Mouse (Mus musculus): ENCODE results near the gene Spint2.

The Spint2 gene

DNA sequence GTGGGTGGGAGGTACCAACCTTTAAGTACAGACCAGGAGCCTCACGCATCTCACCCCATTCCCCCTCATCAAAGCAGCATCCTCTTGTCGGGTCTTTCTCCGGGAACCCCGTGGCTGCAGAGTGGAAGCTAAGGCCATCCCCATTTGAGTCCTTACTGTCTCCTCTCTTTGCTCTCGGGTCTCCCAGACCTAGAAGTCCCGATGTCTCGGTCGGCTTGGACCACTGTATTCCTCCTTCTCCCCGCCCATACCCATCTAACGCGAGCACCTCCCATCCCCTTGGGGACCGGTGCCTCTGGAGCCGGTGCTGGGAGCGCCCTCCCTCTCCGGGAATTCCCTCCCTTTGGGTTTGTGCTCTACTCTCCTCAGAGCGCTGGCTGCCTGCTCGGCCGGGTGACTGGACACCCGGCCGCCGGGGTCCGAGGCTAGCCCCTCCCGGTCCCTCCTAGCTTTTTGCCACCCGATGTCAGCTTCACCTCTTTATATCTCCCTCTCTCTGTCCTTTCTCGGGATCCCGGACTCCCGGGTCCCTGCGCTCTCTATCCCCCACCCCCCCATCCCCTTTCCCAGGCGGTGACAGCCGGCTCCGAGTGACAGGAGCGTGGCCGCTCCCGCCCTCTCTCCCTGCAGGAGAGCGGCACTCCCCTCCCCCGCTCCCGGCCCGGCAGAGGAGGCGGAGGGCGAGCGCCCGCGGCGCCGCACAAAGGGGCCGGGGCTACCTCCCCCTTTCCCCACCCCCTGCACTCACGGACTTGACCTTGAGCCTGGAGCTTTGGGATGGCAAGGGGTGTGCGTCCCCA lies 23.0 kb upstream of the Spint2 start:
- in situ Hi-C loops (cut with MboI, MseI): no loop called here

DNA sequence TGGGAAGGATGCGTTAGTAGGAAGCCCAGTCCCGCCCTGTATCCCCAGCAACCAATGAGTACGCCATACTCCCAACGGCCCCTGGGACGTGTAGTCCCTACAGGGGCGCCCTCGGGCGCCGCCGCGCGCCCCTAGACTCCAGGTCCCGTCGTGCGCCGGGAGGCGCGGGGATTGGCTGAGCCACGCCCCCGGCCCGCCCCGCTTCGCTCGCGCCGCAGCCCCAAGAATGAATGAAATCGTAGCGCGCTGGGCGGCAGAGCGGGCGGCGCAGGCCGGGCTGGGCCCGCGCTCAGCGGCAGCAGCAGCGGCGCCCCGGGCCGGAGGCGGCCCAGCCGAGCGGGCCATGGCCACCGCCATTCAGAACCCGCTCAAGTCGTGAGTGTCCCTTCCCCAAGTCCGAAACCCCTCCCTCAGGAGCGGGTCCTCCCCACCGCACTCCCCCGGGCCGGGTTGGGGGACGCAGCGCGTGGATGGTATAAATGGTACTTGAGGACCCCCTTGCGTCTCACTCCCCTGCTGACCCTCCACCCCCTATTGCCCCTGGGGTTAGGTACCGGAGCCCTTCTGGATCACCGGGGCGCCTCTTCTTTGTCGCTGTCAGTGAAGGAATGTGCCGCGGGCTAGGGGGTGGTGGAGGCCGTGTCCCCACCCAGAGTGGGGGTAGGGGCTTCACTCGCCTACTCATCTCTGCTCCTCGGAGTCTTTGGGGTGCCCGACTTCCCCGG lies 22.2 kb upstream of the Spint2 start, which contains the start of gene Dpf1:
Gene Dpf1 (plus strand): TSS at position 214 of the 725 bp plus-strand sequence.
- in situ Hi-C loops (cut with MboI, MseI): no loop called here

DNA sequence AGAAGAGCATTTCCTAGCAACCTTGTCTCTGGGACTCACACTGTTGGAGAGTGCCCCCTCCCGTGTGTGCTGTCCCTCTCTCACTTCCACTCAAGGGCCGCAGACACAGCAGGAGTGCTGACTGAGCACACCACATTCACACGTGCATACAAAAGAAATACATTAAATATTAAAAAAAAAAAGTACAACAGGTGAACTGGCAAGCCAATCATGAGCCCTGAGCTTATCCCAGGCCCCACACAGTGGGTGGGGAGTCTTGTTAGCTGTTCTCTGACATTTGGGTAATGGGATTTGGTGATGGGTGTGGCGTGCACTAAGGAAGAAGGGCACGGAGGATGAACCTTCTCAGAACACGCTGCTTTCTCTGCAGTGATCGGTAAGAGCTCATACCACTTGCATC lies 20.9 kb upstream of the Spint2 start:
- in situ Hi-C loops (cut with MboI, MseI): no loop called here

DNA sequence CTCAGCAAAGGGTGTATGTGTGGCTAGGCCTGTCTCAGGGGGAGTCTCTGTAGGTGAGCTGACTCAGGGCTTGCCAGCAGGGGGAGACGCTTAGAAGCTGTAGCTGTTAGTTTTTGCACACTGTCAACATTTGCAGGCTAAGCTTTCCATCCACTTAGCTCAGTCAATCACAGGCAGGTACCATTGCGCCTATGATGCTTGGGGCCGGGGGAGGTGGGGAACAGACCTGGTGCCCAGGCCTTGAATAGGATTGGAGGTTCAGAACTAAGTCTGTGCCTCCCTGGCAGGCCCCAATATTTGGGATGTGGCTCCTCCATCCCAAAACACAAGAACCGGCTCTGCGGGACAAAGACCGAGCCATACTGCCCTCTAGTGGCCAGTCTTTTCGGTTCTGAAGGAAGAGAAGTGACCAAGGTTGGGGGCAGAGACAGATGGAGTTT lies 19.4 kb upstream of the Spint2 start:
- in situ Hi-C loops (cut with MboI, MseI): no loop called here

DNA sequence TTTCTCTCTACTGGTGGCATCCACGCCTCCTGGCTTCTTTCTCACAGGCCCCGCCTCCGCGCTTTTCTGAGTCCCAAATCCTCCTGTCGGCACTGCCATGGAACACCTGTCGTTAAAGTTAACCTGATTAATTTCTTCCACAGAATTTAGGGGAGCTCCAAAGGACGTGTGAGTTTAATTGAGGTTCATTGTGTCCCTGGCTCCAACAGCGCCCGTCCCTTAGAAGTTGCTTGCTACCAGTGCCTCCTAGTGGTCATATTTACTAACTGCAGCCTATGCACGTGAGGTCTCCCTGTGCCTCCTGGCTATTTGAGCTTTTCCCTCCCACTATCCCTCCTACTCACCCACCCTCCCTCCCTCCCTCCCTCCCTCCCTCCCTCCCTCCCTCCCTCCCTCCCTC lies 15.3 kb upstream of the Spint2 start:
- in situ Hi-C loops (cut with MboI, MseI): no loop called here

DNA sequence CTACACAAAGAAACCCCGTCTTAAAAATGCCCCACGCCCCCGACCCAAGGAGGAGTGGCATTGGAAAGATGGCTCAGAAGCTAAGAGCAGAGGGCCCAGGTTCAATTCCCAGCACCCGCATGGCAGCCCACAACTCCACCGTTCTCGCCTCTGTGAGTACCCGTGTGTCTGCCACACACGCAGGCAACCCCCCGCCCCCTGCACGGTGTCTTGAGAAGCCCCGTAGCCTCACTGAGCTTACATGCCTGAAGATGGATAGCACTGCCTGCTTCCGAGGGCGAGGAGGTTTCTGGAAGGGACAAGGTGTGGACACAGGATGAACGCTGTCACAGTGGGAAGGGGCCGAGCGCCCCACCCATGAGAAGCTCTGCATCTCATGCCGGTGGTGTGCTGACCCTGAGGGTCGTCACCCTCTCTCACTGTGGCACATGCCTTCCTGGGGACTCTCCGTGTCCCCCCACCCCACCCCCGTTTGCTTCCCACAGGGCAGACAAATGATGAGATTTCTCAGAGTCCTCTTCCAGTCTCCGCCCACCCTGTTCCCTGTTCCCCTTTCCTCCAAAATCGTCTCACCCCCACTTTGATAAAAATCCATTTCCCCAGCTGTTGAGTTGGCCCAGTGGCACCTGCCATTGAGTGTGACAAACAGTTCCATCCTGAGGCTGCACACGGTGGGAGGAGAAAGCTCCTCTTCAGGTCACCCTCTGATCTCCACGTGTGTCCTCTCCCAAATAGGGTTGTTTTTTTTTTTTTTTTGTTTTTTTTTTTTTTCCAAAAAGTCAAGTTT lies 14.3 kb upstream of the Spint2 start:
- in situ Hi-C loops (cut with MboI, MseI): no loop called here

DNA sequence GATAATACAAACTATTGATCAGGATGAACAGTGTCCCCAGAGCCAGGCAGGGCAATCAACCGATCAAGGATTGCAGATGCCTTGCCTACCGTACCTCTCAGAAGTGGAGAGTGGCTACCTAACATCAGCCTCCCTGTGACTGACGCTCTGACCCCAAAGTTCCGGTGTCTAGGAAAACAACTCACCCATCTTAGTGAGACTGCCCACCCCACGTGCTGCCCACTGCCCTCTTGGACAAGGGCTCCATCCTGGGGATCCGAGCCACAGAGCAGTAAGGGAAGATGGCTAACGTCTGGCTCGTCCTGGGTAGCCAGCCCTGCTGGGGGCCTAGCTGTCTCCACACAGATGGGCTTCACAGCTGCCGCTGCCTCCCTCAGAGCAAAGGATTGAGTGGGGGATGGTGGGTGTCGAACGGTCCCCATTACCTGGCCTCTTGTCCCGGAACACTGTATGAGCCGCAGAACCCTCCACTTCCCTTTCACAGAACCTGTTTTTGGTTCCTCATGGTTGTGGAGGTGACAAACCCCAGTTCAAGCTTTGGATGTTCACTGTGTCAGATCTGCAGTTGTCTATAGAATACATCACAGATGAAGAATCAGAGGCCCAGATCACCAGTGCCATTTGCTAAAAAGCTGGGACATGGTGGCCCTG lies 12.5 kb upstream of the Spint2 start:
- in situ Hi-C loops (cut with MboI, MseI): loop anchor here (5.0 kb wide), 1 partner anchor 52 kb away; no protein-coding TSS in a partner anchor

DNA sequence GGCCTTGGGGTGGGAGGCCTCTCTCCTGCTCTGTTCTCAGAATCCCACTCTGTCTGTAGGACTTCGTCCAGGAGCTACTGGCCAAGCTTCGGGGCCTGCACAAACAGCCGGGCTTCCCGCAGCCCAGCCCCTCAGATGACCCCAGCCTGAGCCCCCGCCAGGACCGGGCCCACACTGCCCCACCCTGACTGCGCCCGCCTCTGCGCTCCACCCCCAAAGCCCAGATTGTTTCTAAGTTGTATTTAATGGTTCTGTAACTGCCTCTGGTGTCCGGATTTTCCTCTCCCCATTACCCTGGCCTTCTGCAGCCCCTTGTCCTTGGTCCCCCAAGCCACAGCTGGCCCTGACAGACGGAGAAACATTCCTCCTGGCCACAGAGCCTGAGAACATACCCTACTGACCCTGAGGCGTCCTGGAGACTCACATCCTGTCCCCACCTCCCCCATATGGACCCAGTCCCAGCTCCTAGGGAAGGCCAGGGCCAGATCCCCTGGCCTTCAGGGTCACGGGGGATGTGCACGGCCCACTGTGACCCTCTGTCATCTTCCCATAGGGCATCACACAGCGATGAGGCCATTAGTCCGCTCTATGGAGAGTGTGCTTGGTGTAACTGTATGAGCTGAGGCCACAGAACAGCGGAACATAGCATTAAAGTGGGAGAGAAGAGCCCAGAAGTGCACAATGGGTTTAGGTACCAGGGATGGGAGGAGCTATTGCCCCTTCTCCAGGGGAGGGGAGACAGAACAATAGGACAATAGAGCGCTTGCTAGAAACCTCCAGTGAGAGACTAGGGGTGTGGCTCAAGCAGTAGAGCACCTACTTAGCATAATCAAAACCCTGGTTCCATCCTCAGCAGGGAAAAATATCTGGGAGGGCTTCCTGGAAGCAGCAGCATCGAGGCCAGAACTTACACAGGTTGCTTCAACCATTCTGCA lies 11.7 kb upstream of the Spint2 start:
- in situ Hi-C loops (cut with MboI, MseI): loop anchor here (5.0 kb wide), 1 partner anchor 51 kb away; no protein-coding TSS in a partner anchor

DNA sequence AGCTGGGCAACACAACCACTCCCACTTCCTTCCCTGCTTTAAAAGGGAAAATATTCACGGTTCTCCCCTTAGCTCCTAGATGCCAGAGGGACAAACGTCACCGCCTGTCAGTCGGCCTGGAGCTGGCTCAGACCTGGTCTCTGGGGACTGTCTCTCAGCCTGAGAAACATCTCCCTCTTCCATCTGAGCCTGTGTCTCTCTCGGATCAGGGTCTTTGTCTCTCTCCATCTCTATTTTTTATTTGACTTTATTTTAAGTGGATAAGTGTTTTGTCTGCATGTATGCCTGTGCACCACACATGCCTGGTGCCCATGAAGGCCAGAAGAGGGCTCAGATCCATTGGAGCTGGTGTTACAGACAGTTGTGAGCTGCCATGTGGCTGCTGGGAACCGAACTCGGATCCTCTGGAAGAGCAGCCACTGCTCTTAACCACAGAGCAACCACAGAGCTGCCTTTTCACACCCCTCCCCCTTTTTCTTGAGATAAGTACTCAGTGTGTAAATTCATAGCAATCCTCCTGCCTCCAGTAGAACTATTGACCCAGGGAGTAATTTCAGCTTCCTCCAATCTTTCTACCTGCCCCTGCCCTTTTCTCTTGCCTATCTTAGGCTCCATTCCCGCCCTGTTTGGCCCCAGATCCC lies 10.9 kb upstream of the Spint2 start:
- in situ Hi-C loops (cut with MboI, MseI): loop anchor here (5.0 kb wide), 1 partner anchor 50 kb away; no protein-coding TSS in a partner anchor

DNA sequence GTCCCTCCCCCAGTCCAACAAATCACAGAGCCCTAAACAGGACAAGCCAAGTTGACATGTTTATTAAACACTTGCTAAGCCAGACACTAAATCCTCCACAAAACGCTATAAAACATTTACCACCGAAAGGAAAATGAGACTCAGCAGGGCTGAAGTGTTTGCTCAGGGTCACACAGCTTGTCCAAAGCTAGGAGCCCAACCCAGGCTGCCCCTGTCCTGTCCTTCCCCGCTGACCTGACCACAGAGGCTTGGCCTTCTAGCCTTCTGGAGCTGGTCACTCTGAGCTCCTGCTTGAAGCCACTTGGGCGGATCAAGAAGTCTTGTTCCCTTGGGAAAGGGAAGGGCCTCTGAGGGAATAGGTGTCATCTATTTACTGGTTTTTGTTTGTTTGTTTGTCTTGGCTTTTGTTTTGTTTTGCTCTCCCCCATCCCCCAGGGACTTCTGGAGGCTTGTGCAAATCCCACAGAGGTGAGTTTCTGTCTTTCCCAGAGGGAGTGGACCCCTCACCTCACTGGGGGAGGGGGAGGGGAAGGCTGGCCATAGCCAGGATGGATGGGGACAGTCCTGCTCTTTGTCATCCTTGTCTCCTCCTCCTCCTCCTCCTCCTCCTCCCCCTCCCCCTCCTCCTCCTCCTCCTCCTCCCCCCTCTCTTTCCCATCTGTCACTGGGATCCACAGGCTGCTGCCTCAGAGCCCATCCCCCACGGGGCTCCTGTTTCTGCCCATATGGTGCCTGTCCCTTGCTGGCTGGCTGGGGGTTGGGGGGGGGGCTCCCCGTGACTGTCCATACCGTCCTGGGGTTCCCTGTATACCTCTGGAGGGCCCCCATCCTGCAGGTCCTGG lies 10.1 kb upstream of the Spint2 start:
- in situ Hi-C loops (cut with MboI, MseI): loop anchor here (5.0 kb wide), 1 partner anchor 50 kb away; no protein-coding TSS in a partner anchor

DNA sequence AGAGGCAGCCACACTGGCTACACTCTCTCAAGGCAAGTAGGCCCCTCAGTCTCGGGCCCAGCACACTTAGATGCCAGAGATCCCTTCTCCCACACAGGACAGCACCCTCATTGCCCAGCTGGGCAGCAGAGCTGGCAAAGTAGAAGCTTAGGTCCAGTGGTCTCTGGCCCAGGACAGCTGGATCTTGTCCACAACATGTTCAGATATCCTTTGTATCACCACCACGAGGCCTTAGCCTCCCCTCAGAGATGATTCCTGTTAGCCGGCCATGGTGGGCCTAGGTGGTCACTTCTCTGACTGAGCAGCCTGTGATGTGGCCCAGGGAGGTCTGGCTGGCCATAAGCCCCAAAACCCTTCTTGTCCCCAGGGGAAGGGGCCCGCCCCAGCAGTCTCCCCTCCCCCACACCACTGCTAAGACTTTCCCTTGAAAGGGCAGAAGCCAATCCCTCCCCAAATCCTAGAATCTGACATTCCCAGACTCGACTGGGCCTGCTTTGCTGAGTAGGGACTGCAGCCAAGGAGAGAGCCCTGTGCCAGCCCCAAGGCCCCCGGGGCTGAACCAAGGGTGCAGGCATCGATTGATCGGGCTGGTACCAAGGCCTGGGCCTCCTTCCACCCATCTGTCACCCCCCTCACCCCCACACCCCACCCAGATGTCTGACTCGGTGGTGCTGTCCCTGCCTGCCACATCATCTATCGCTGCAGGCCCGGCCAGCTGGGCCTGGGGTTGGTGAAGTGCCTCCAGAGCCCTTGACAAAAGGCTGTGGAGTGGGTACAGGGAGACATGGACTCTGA lies 9.2 kb upstream of the Spint2 start:
- in situ Hi-C loops (cut with MboI, MseI): loop anchor here (5.0 kb wide), 1 partner anchor 49 kb away; no protein-coding TSS in a partner anchor

DNA sequence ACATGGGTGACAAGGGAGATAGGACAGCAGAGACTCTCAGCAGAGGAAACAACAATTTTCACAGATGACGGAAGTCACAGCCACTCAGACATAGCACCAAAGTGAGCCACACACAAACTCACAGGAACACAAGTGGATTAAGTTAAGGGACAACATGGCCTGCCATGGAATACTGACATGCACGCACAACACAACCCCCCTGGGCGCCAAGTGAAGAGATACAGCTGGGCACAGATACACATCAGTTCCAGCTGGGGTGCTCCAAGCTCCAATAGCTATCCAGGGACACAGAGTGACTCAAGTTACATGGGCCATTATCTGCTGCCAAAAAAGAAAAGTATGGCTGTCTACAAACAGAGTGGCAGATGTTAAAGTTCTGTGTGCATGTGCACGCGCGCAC lies 8.1 kb upstream of the Spint2 start:
- in situ Hi-C loops (cut with MboI, MseI): loop anchor here (5.0 kb wide), 1 partner anchor 48 kb away; no protein-coding TSS in a partner anchor

DNA sequence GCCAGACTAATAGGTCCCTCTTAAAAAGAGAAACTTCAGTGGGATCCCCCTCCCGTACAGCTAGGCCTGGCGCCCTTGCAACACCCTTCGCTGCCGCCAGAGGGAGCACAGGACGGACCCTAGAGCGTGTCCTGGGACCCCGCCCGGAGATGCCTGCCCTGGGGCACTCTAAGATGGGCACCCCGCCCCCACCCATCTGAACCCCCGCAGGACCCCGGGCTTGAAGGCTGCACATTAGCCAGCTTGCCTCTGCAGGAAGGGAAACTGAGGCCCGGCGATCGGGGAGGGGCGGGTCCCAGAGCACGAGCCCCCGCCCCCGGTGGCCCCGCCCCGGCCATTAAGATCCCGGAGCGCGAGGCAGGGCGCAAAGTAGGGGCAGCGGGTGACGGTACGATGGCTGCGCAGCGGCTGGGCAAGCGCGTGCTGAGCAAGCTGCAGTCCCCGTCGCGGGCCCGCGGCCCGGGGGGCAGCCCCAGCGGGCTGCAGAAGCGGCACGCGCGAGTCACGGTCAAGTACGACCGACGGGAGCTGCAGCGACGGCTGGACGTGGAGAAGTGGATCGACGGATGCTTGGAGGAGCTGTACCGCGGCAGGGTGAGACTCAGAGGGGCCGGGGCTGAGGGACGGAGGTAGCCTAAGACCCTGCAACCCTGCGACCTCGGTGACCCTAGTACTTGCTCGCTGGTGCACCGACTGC lies 7.4 kb upstream of the Spint2 start, which contains the start of gene Ppp1r14a:
Gene Ppp1r14a (plus strand): TSS at position 367 of the 697 bp plus-strand sequence.
- in situ Hi-C loops (cut with MboI, MseI): no loop called here

DNA sequence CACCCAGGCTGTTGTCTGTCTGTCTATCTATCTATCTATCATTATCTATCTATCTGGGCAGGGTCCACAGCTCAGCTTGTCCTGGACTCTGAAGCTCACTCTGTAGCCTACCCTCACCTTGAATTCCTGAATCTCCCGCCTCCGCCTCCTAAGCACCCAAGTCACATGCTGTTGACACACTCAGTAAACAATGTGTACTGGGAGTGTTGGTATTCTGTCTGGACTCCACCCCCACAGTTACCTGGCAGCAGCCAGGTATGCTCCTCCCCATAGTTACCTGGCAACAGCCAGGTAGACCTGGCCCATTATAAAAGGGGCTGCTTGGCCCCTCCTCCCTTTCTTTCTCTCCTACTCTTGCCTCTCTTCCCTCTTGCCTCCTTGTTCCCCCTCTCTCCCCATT lies 6.4 kb upstream of the Spint2 start:
- in situ Hi-C loops (cut with MboI, MseI): no loop called here

DNA sequence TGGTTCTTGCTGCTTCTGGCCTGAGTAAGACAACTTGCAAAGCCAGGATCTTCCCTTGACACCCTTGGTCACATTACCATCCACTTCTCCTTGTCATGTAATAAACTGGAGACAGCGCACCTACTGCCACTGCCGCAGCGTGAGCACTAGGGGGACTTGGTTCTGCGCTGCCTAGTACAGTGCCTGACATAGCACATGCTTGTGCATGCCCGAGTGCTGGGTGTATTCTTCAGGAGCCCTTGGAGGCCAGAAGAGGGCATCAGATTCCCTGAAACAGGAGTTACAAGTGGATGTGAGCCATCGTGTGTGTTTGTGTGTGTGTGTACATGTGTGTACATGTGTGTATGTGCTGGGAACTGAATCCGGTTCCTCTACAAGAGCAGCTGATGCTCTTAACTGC lies 5.8 kb upstream of the Spint2 start:
- in situ Hi-C loops (cut with MboI, MseI): no loop called here

DNA sequence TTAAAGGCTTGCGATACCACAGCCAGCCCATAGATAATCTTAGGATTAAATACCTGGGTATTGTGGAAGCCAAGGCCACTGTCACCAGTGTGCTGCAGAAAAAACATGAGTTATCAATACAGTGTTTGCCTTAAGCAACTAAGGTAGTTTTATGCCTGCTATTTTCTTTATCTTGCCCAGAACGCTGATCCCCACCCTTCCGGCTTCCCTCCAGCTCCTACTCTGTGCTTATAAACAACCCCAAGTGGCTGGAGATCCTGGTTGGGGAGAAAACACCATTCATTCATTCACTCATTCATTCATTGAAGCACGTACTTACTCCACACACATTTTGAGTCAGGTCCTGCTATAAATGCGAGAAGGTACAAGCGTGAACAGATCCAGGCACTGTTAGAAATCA lies 2.8 kb upstream of the Spint2 start:
- in situ Hi-C loops (cut with MboI, MseI): no loop called here

DNA sequence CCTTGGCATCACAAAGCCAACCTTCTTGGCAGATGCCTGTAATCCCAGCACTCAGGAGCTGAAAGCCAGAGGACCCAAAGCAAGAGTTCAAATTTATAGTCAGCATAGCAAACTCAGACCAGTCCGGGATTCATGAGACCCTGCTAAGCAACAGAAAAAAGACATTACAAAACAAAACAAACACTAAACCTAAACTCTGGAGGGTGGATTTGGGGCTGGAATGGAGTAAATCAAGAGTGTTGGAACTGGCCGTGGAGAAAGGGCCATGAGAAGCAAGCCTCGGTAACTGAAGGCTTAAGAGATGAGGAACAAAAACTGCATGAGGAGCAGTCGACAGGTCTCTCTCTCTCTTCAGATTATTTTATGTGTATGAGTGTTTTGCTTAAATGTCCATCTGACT lies 2.2 kb upstream of the Spint2 start:
- in situ Hi-C loops (cut with MboI, MseI): no loop called here

Data from regulatory T cell (primary cell).